Comparison of ENCODE assay signal across 9 mouse cellular contexts in genomic region chr2:26486835-26487321, GRCm38 (mm10). TPM values are rescaled to one million over a fixed set of nuclear protein-coding genes. Genes with fewer than 3 reads are reported as not detected.
DNase-seq lines count a peak whose midpoint lies in the region; ATAC-seq and TF ChIP-seq lines count a peak whose summit lies in the region.
"Had no signal": no experiment of that assay in that cellular context is flagged by ENCODE, and none has a peak within 500 bp of the region (broad histone marks: within the 10 kb centered on the region; RNA-seq: fewer than 3 reads in every experiment).

No protein-coding gene starts in this region.

- H3K9ac ChIP-seq in heart, embryonic 13.5 days = peak overlapping the region; percentile 42; the same call in 1 of the 2 replicates

- peaks cover 52% of the 10 kb centered on the region for H3K36me3 ChIP-seq in E14TG2a.4 (ENCODE audit: insufficient read depth, low read length)
- H3K36me3 ChIP-seq in heart, embryonic 13.5 days = peaks cover 26% of the 10 kb centered on the region

- ATAC-seq in heart, embryonic 13.5 days (ENCODE audit: extremely low read depth, insufficient number of reproducible peaks, low FRiP score, low TSS enrichment) = no peak

- no peaks in the 10 kb centered on the region for H3K27me3 ChIP-seq in E14TG2a.4 (ENCODE audit: insufficient read depth, low read length)
- H3K27me3 ChIP-seq in heart, embryonic 13.5 days (replicated peaks) = no peaks in the 10 kb centered on the region; the same call in 1 of the 2 replicates

- TF ChIP-seq CTCF in E14TG2a.4 (conservative IDR thresholded peaks at IDR 0.05; ENCODE audit: low read length) = no peak
- TF ChIP-seq CTCF in bone marrow, adult 2 months (IDR thresholded peaks at IDR 0.05; ENCODE audit: control insufficient read depth, insufficient read depth, low read length) = no peak

- TF ChIP-seq POLR2A in bone marrow, adult 2 months (IDR thresholded peaks at IDR 0.05; ENCODE audit: borderline replicate concordance, control insufficient read depth, low read depth, low read length) = no peak

- peak; percentile 84 for DNase-seq in mesoderm, embryonic 11.5 days (ENCODE audit: low read depth, low spot score)
- DNase-seq in c-Kit-positive CD71-positive TER-119-positive erythroid progenitor cells, embryonic 14.5 days (ENCODE audit: low spot score) = no peak
- no peak for DNase-seq in ovary, postnatal 36 days (ENCODE audit: low spot score)
- DNase-seq in gastrocnemius, adult 8-10 months (ENCODE audit: low spot score in 2 of 2) = no peak
- DNase-seq in right cerebral cortex, postnatal 25 days = no peak

- H3K4me1 ChIP-seq in E14TG2a.4 (replicated peaks; ENCODE audit: low read depth, low read length) = peaks cover 97% of the 10 kb centered on the region
- H3K4me1 ChIP-seq in bone marrow, adult 2 months (ENCODE audit: control insufficient read depth, insufficient read depth, low read length) = peaks cover 23% of the 10 kb centered on the region
- peaks cover 96% of the 10 kb centered on the region for H3K4me1 ChIP-seq in heart, embryonic 13.5 days

- peak overlapping the region; percentile 50 for H3K27ac ChIP-seq in bone marrow, adult 2 months (ENCODE audit: control insufficient read depth, insufficient read depth, low read depth, low read length, poor library complexity)
- peak overlapping the region; percentile 88 for H3K27ac ChIP-seq in heart, embryonic 13.5 days (replicated peaks)
- H3K27ac ChIP-seq: macrophage had no signal

- peak overlapping the region; percentile 6; the same call in 1 of the 2 replicates for H3K4me2 ChIP-seq in heart, embryonic 13.5 days

- H3K4me3 ChIP-seq in E14TG2a.4 (replicated peaks; ENCODE audit: low read length) = peak overlapping the region; percentile 46; the same call in 1 of the 2 replicates
- H3K4me3 ChIP-seq in bone marrow, adult 2 months (replicated peaks; ENCODE audit: control insufficient read depth, low read depth, low read length) = no peak overlapping the region
- H3K4me3 ChIP-seq in heart, embryonic 13.5 days = no peak overlapping the region

- H3K9me3 ChIP-seq in E14TG2a.4 (ENCODE audit: low read length) = no peaks in the 10 kb centered on the region
- no peaks in the 10 kb centered on the region for H3K9me3 ChIP-seq in heart, embryonic 13.5 days

- 57% methylated on average over 3 of the region's 3 CpGs for WGBS in bone marrow, adult 2 months
- WGBS in heart, embryonic 13.5 days = 25% methylated on average over 3 of the region's 3 CpGs

RNA-seq across cellular contexts. Expression of gene Notch1, which starts 29.6 kb away (rescaled TPM):
- polyA plus RNA-seq in bone marrow, adult 2 months (2011; ENCODE audit: insufficient read depth, insufficient read length, low replicate concordance, missing spikeins) = 21.8 and 36.9 TPM in 2 replicates
- polyA plus RNA-seq in heart, embryonic 13.5 days (2015; fragmentation: Nextera tagmentation; extraction: Ambion mirVana) = 11.4 and 12.1 TPM in 2 replicates
- 1 to 10 TPM; 4.9 to 7.0 (median 5.2) TPM for total RNA-seq in gastrocnemius, adult 8-10 months (2022)

RNA-seq across cellular contexts. Expression of gene Sec16a, which starts 41.9 kb away (rescaled TPM):
- polyA plus RNA-seq in bone marrow, adult 2 months (2011; ENCODE audit: insufficient read depth, insufficient read length, low replicate concordance, missing spikeins) = 5.8 and 30.1 TPM in 2 replicates
- 12.8 and 13.8 TPM in 2 replicates for polyA plus RNA-seq in heart, embryonic 13.5 days (2015; fragmentation: Nextera tagmentation; extraction: Ambion mirVana)
- total RNA-seq in gastrocnemius, adult 8-10 months (2022) = 10 to 100 TPM; 22.2 to 26.6 (median 24.3) TPM
